Mouse (Mus musculus) erythroblast, embryonic 14.5 days (primary cell): ENCODE measurements around the gene Polr1b. TPM values are rescaled to one million over a fixed set of nuclear protein-coding genes. Genes with fewer than 3 reads are reported as not detected.

Experiments
- H3K27me3 ChIP-seq: 2 replicates; pipeline ENCODE4 v1.6.1; 2012; ENCODE audit warnings: inconsistent platforms; ENCODE audit not compliant: control insufficient read depth
- H3K36me3 ChIP-seq: 2 replicates; pipeline ENCODE4 v1.6.1; 2012; ENCODE audit warnings: mild to moderate bottlenecking, inconsistent platforms; ENCODE audit not compliant: control insufficient read depth
- H3K4me1 ChIP-seq: 2 replicates; pipeline ENCODE4 v1.6.1; 2012; ENCODE audit warnings: inconsistent platforms; ENCODE audit not compliant: control insufficient read depth
- H3K4me3 ChIP-seq: replicated peaks from 2 replicates; pipeline ENCODE3; 2012; ENCODE audit warnings: moderate library complexity, mild to moderate bottlenecking, inconsistent platforms
- H3K9me3 ChIP-seq: 2 replicates; pipeline ENCODE4 v1.6.1; 2012; ENCODE audit warnings: low read length, inconsistent platforms, mixed read lengths; ENCODE audit not compliant: control insufficient read depth
- GATA1 ChIP-seq: IDR thresholded peaks from 2 replicates; pipeline ENCODE4 v1.6.1; 2012; ENCODE audit warnings: low read length, inconsistent platforms, mixed read lengths
- TAL1 ChIP-seq: IDR thresholded peaks from 3 replicates; pipeline ENCODE4 v1.6.1; 2012; ENCODE audit warnings: low read length, inconsistent platforms, mixed read lengths
- polyA plus RNA-seq: library from polyadenylated mRNA; stranded (reverse); fragments of >175 nt; gene quantifications from 2 replicates; pipeline ENCODE4 v1.2.3, GENCODE M21; 2012

Polr1b gene
- polyA plus RNA-seq, 1 experiment = 0.15 TPM

- no peaks in the 10 kb centered on the region for H3K27me3 ChIP-seq
- H3K9me3 ChIP-seq = no peaks in the 10 kb centered on the region
- H3K36me3 ChIP-seq = peaks cover 83% of the 10 kb centered on the region
- TF ChIP-seq GATA1 (no peak), TAL1 (no peak)
- H3K4me3 ChIP-seq = no peak overlapping the region
- no peaks in the 10 kb centered on the region for H3K4me1 ChIP-seq
Measured at GRCm38 (mm10) chr2:129112924-129113323, 12.1 kb downstream of the Polr1b start.

DNA sequence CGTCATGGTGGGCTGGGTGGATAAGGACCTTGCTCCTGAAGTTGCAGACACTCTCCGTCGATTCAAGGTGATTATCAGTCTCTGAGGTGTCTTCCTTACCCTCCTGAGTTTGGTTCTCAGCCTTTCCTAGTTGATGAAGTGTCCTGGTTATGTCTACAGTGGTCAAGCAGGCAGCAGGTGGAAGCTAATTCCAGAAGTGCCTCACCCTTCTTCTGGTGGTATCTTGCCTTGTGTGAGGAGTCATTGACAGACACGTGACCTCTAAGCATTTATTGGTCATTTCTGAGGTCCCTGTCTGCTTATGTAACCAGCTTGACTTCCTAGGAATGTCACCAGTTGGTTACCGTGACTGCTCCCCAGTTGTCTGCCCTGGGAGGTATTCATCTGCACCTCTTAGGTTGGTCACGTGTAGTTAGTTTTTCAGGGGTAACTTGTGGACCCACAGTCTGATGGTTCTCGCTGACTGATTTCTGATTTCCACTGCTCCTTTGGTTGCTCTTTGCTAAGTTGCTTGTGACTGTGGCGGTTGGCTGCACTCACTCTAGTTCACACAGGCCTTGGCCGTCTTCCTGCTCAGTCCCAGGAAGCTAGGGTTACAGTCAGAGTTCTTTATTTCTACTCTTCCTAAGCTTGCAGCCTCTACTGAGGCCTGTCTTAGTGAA, 15.0 kb downstream of the Polr1b start:
- no peaks in the 10 kb centered on the region for H3K9me3 ChIP-seq
- no peaks in the 10 kb centered on the region for H3K4me1 ChIP-seq
- no peak overlapping the region for H3K4me3 ChIP-seq
- TF ChIP-seq TAL1 = no peak
- no peak for TF ChIP-seq GATA1
- H3K27me3 ChIP-seq = no peaks in the 10 kb centered on the region
- H3K36me3 ChIP-seq = peaks cover 88% of the 10 kb centered on the region

GRCm38 (mm10) chr2:129116368-129116739, 15.6 kb downstream of the Polr1b start:
- no peaks in the 10 kb centered on the region for H3K27me3 ChIP-seq
- H3K4me1 ChIP-seq = no peaks in the 10 kb centered on the region
- peaks cover 91% of the 10 kb centered on the region for H3K36me3 ChIP-seq
- no peaks in the 10 kb centered on the region; the same call in 1 of the 2 replicates for H3K9me3 ChIP-seq
- no peak for TF ChIP-seq GATA1
- TF ChIP-seq TAL1 = no peak
- H3K4me3 ChIP-seq = no peak overlapping the region

GRCm38 (mm10) chr2:129118061-129118460, 17.3 kb downstream of the Polr1b start:
- peaks cover 90% of the 10 kb centered on the region for H3K36me3 ChIP-seq

GRCm38 (mm10) chr2:129121986-129122385, 21.2 kb downstream of the Polr1b start:
- no peaks in the 10 kb centered on the region; the same call in 1 of the 2 replicates for H3K9me3 ChIP-seq
- no peaks in the 10 kb centered on the region for H3K27me3 ChIP-seq
- H3K4me3 ChIP-seq = no peak overlapping the region
- TF ChIP-seq GATA1 (no peak), TAL1 (no peak)
- peaks cover 4% of the 10 kb centered on the region for H3K4me1 ChIP-seq
- H3K36me3 ChIP-seq = peaks cover 87% of the 10 kb centered on the region

More at GRCm38 (mm10) chr2:129118061-129118460, 17.3 kb downstream of the Polr1b start:
- H3K27me3 ChIP-seq = no peaks in the 10 kb centered on the region
- no peaks in the 10 kb centered on the region for H3K4me1 ChIP-seq
- no peaks in the 10 kb centered on the region; the same call in 1 of the 2 replicates for H3K9me3 ChIP-seq
- TF ChIP-seq TAL1 (no peak), GATA1 (no peak)
- H3K4me3 ChIP-seq = no peak overlapping the region

- Histone ChIP-seq H3K9me3 (no peaks in the 10 kb centered on the region), H3K4me1 (peaks cover 37% of the 10 kb centered on the region), H3K27me3 (no peaks in the 10 kb centered on the region), H3K4me3 (peak within 1 kb of the TSS; percentile 67), H3K36me3 (peaks cover 61% of the 10 kb centered on the region)
- TF ChIP-seq TAL1 (no peak), GATA1 (no peak)
Measured at GRCm38 (mm10) chr2:129129412-129129929, 28.7 kb downstream of the Polr1b start, which contains the start of gene Chchd5. Chchd5 (plus strand) TSS chr2:129129700.

GRCm38 (mm10) chr2:129129987-129130545, 29.3 kb downstream of the Polr1b start:
- Histone ChIP-seq H3K36me3 (peaks cover 55% of the 10 kb centered on the region), H3K4me3 (peak overlapping the region; percentile 67), H3K4me1 (peaks cover 37% of the 10 kb centered on the region), H3K9me3 (no peaks in the 10 kb centered on the region), H3K27me3 (no peaks in the 10 kb centered on the region)
- TF ChIP-seq TAL1 (no peak), GATA1 (no peak)

- H3K9me3 ChIP-seq = no peaks in the 10 kb centered on the region
- peaks cover 35% of the 10 kb centered on the region for H3K4me1 ChIP-seq
- TF ChIP-seq GATA1 = no peak
- no peak for TF ChIP-seq TAL1
- no peaks in the 10 kb centered on the region for H3K27me3 ChIP-seq
- H3K4me3 ChIP-seq = peak overlapping the region; percentile 67
- H3K36me3 ChIP-seq = peaks cover 48% of the 10 kb centered on the region
Measured at GRCm38 (mm10) chr2:129130776-129131175, 30.0 kb downstream of the Polr1b start.

- TF ChIP-seq GATA1 = no peak
- no peak for TF ChIP-seq TAL1
- H3K36me3 ChIP-seq = peaks cover 36% of the 10 kb centered on the region
- H3K27me3 ChIP-seq = no peaks in the 10 kb centered on the region
- peaks cover 33% of the 10 kb centered on the region for H3K4me1 ChIP-seq
- no peak overlapping the region for H3K4me3 ChIP-seq
- no peaks in the 10 kb centered on the region for H3K9me3 ChIP-seq
Measured at GRCm38 (mm10) chr2:129132231-129132630, 31.4 kb downstream of the Polr1b start.
